Mouse (Mus musculus): ENCODE results near the gene Mup16. TPM values are rescaled to one million over a fixed set of nuclear protein-coding genes. Genes with fewer than 3 reads are reported as not detected.

Mup16 gene
- not detected for polyA plus RNA-seq (2017; shearing (Covaris generic))

DNA sequence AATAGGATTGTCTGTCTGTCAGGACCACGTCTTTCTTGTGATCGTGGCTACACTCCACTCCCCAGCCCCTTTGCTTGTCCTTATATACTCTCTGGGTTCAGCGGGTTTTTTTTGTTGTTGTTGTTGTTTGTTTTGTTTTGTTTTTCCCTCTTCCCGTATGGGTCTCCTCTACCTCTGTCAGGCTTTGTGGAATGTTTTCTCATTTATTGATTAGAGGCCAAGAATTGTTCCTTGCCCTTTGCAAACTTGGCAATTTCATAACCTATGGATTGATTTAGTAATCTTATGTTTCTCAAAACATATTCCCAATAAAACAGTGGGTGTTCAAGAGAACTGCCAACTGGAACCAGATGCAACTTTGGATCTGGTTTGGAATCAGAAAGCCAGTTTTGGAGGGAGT, at the start of gene Mup16:
TSS of gene Mup16 (minus strand) at position 101 of the 400 bp plus-strand sequence.

Other genes with a start within 250 kb of the Mup16 start
- gene Mup14, start 215.5 kb downstream of the Mup16 start, polyA plus RNA-seq (2017; shearing (Covaris generic)), result not detected
- not detected for gene Mup15, start 79.8 kb downstream of the Mup16 start, polyA plus RNA-seq (2017; shearing (Covaris generic))
- not detected for gene Mup17, start 76.3 kb upstream of the Mup16 start, polyA plus RNA-seq (2017; shearing (Covaris generic))
- gene Mup18, start 154.6 kb upstream of the Mup16 start, polyA plus RNA-seq (2017; shearing (Covaris generic)), result not detected

Measured in activated CD4-positive, CD25-positive, alpha-beta regulatory T cell, adult 9 weeks (primary cell).